Mouse (Mus musculus) hindbrain, embryonic 11.5 days (tissue): ENCODE measurements at regions not wholly inside any gene's neighbourhood (a gene's known extent, or its start where the extent isn't known, plus 50 kb on each side); places are given as distances from the start of the nearest gene placed in this dataset.

Experiments used
- ATAC-seq: fragments of 200-750 bp; cut with Nextera tagmentation; 2 replicates; pipeline ENCODE4 v1.8.0; 2017; ENCODE audit warnings: mild to moderate bottlenecking, moderate TSS enrichment, moderate library complexity; ENCODE audit not compliant: low FRiP score
- DNase-seq: peaks from one replicate; pipeline ENCODE4 v3.0.0-alpha.2; 2015; ENCODE audit warnings: low spot score
- H3K27ac ChIP-seq: fragments of 300-500 bp; sonication (generic); 2 replicates; pipeline ENCODE4 v1.5.1; 2014; ENCODE audit warnings: mild to moderate bottlenecking, low read depth, low read length
- H3K27me3 ChIP-seq: fragments of 300-500 bp; sonication (generic); 2 replicates; pipeline ENCODE4 v1.6.1; 2014; ENCODE audit warnings: mild to moderate bottlenecking, low read length, moderate library complexity, mixed read lengths; ENCODE audit not compliant: control insufficient read depth, insufficient read depth
- H3K36me3 ChIP-seq: fragments of 300-500 bp; sonication (generic); 2 replicates; pipeline ENCODE4 v1.6.1; 2014; ENCODE audit warnings: mild to moderate bottlenecking, low read length, moderate library complexity, mixed read lengths; ENCODE audit not compliant: control insufficient read depth, insufficient read depth
- H3K4me1 ChIP-seq: fragments of 300-500 bp; sonication (generic); replicated peaks from 2 replicates; pipeline ENCODE4 v1.6.1; 2014; ENCODE audit warnings: low read length, mixed read lengths; ENCODE audit not compliant: control insufficient read depth, insufficient read depth
- H3K4me2 ChIP-seq: fragments of 300-500 bp; sonication (generic); replicated peaks from 2 replicates; pipeline ENCODE4 v1.6.1; 2014; ENCODE audit warnings: mild to moderate bottlenecking, low read depth, low read length
- H3K4me3 ChIP-seq: fragments of 300-500 bp; sonication (generic); 2 replicates; pipeline ENCODE4 v1.5.1; 2014; ENCODE audit warnings: low read depth, low read length
- H3K9ac ChIP-seq: fragments of 300-500 bp; sonication (generic); 2 replicates; pipeline ENCODE4 v1.6.1; 2014; ENCODE audit warnings: low read depth, low read length
- H3K9me3 ChIP-seq: fragments of 300-500 bp; sonication (generic); 2 replicates; pipeline ENCODE4 v1.6.1; 2016; ENCODE audit warnings: low read length; ENCODE audit not compliant: control insufficient read depth
- WGBS: fragments of 180-500 bp; shearing (Covaris S2); extraction: QIAGEN DNeasy Blood & Tissue Kit; methylation state at CpG from one replicate; pipeline ENCODE4 v1.1.7; 2014; 5-methylcytosine and 5-hydroxymethylcytosine counted together

DNA sequence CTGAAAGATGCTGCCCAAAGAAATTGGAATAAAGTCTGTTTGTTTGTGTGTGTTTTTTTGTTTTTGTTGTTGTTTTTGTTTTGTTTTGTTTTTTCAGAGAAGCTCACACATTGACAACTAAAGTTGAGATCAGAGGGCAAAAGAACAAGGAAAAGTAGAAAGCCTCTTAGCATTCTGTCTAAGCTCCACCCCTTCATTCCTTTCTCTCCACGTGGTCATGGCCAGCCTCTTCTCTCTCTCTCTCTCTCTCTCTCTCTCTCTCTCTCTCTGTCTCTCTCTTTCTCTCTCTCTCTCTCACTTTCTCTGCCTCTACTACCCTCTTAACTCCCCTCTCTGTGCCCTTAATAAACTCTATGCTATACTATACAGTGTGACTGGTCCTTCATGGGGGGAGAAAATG lies 327.7 kb downstream of the Tmem182 start:
- Histone ChIP-seq H3K27ac (no peak overlapping the region), H3K27me3 (no peaks in the 10 kb centered on the region), H3K4me3 (no peak overlapping the region), H3K9me3 (no peaks in the 10 kb centered on the region), H3K9ac (no peak overlapping the region), H3K36me3 (no peaks in the 10 kb centered on the region), H3K4me1 (no peaks in the 10 kb centered on the region), H3K4me2 (no peak overlapping the region)
- DNase-seq (no peak), ATAC-seq (no peak)
- WGBS, result 17% methylated on average over 1 of the region's 1 CpGs

GRCm38 (mm10) chr1:41133946-41134345 lies 328.5 kb downstream of the Tmem182 start:
- Histone ChIP-seq H3K4me3 (no peak overlapping the region), H3K4me2 (no peak overlapping the region), H3K4me1 (no peaks in the 10 kb centered on the region), H3K9ac (no peak overlapping the region), H3K36me3 (no peaks in the 10 kb centered on the region), H3K9me3 (no peaks in the 10 kb centered on the region), H3K27ac (no peak overlapping the region), H3K27me3 (no peaks in the 10 kb centered on the region)
- DNase-seq, result no peak
- WGBS, result 72% methylated on average over 8 of the region's 8 CpGs
- ATAC-seq, result no peak

DNA sequence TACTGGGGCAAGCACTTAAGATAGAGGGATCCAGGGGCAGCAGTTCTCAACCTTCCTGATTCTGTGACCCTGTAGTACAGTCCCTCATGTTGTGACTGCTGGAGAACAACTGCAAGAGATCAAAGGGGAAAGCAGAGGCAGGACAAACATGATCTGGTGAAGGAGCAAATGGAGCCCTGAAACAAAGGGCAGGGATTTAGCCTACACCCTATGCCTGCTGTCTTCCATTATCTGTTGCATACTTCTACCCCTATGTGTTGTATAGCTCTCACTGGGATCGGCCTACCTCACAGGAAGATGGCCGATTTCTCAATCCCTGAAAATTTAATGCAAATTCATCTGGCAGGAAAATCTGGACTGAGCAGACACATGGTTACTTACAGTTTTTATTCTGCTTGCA lies 334.3 kb downstream of the Tmem182 start:
- ATAC-seq, result no peak
- Histone ChIP-seq H3K27me3 (no peaks in the 10 kb centered on the region), H3K9ac (no peak overlapping the region), H3K4me1 (no peaks in the 10 kb centered on the region), H3K4me3 (no peak overlapping the region), H3K9me3 (no peaks in the 10 kb centered on the region), H3K4me2 (no peak overlapping the region), H3K36me3 (no peaks in the 10 kb centered on the region), H3K27ac (no peak overlapping the region)
- WGBS, result 71% methylated on average over 2 of the region's 2 CpGs
- DNase-seq, result peak; percentile 4

- 19% methylated on average over 1 of the region's 1 CpGs for WGBS
- peak; percentile 91 for ATAC-seq
- Histone ChIP-seq H3K4me3 (no peak overlapping the region), H3K27ac (peak overlapping the region; percentile 65), H3K9me3 (no peaks in the 10 kb centered on the region), H3K4me2 (no peak overlapping the region), H3K36me3 (no peaks in the 10 kb centered on the region), H3K4me1 (no peaks in the 10 kb centered on the region), H3K9ac (no peak overlapping the region), H3K27me3 (no peaks in the 10 kb centered on the region)
- DNase-seq, result peak; percentile 51
Observed at GRCm38 (mm10) chr1:41140542-41140941, 335.1 kb downstream of the Tmem182 start.

DNA sequence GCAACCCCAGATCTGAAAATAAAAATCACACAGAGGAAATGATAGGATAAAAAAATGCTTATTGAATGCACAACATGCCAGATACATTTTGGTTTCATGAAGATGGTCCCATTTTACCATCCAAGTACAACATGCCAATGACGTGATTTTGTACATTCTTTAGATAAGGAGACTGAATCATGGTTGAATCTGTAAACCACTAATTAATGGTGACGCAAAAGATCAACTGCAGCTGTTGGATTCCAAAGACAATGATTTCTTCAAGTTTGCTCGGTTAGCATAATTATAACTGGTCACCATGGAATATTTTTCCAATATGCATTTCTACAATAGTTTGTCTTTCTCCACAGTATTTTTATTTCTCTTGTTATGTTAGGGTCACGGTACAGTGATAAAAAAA lies 336.6 kb downstream of the Tmem182 start:
- 90% methylated on average over 4 of the region's 4 CpGs for WGBS
- Histone ChIP-seq H3K4me3 (no peak overlapping the region), H3K4me2 (no peak overlapping the region), H3K36me3 (no peaks in the 10 kb centered on the region), H3K9ac (no peak overlapping the region), H3K27me3 (no peaks in the 10 kb centered on the region), H3K9me3 (no peaks in the 10 kb centered on the region), H3K4me1 (no peaks in the 10 kb centered on the region), H3K27ac (no peak overlapping the region)
- ATAC-seq (no peak), DNase-seq (no peak)

GRCm38 (mm10) chr1:41152516-41152915 lies 347.1 kb downstream of the Tmem182 start:
- no peaks in the 10 kb centered on the region for H3K36me3 ChIP-seq
- no peak overlapping the region for H3K4me2 ChIP-seq
- H3K9ac ChIP-seq, result no peak overlapping the region
- DNase-seq, result peak; percentile 68
- no peak overlapping the region for H3K4me3 ChIP-seq
- 48% methylated on average over 1 of the region's 1 CpGs for WGBS
- no peaks in the 10 kb centered on the region; the same call in 1 of the 2 replicates for H3K4me1 ChIP-seq
- H3K9me3 ChIP-seq, result no peaks in the 10 kb centered on the region
- H3K27ac ChIP-seq, result 0 out of 2 replicates have a peak overlapping the region, but pooled peaks have one; percentile 47
- ATAC-seq, result peak; percentile 65
- H3K27me3 ChIP-seq, result no peaks in the 10 kb centered on the region

DNA sequence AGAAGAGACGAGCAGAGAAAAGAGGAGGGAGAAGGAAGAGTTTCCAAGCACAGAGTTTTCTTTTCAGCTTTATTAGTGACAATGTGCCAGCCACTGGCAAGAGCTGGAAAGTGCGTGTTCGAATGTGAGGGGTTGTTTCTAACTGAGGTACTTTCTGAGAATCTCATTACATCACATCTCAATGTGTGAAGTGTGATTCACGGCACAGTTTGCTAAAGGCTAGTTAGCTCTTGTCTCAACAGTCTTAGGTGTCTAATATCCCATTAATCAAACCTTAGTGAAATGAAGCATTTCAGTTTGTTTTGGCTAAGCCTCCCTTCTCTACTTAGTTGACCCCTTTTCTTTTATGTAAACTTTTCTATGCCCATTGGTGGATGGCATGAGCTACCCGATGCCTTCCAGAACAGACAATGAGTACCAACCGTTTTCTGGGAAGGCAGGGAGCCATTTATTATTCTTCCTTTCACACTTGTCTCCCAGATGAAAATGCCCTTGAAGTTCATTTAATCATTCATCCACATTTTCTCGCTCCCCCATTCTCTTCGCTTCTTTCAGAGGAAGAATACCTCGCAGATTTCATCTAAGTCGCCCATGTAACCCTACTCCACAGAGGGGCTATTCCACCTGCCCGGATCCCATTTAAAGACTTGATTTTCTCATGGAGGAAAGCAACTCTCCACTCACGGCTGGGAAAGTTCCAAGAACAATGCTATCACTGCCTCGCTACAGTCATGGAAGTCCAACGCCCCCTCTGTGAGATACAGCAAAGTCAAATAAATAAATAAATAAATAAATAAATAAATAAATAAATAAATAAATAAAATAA lies 348.0 kb downstream of the Tmem182 start:
- ATAC-seq (peak; percentile 20; the same call in 1 of the 2 replicates), DNase-seq (peak; percentile 27)
- peak overlapping the region; percentile 47; the same call in 1 of the 2 replicates for H3K27ac ChIP-seq

DNA sequence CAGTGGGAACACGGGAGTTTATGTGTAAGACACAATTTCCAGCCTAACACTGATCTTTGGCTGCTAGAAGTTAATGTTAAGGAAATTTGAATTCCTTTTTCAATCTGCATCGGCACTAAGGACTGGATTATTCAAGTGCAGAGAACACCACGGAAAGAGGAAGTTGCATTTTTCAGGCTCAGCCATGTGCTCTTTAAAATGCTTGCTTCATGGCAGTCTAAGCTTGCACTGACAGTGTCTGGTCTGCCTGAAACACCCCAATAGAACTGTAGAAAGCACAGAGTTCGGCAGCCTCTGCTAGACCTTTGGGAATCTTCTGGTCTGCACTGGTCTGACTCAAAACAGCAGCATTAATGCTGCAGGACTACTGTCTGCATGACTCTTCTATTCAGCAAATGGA lies 348.8 kb downstream of the Tmem182 start:
- 59% methylated on average over 4 of the region's 4 CpGs for WGBS
- Histone ChIP-seq H3K9me3 (no peaks in the 10 kb centered on the region), H3K27ac (no peak overlapping the region), H3K4me2 (no peak overlapping the region), H3K4me3 (no peak overlapping the region), H3K9ac (no peak overlapping the region), H3K4me1 (peaks cover 5% of the 10 kb centered on the region; the same call in 1 of the 2 replicates), H3K27me3 (no peaks in the 10 kb centered on the region), H3K36me3 (no peaks in the 10 kb centered on the region)
- DNase-seq, result peak; percentile 9
- no peak for ATAC-seq

More for the DNA sequence above, 348.0 kb downstream of the Tmem182 start:
- H3K4me2 ChIP-seq, result no peak overlapping the region
- H3K4me3 ChIP-seq, result no peak overlapping the region
- 46% methylated on average over 14 of the region's 14 CpGs for WGBS
- no peaks in the 10 kb centered on the region for H3K27me3 ChIP-seq
- no peak overlapping the region for H3K9ac ChIP-seq
- peaks cover 5% of the 10 kb centered on the region; the same call in 1 of the 2 replicates for H3K4me1 ChIP-seq
- H3K36me3 ChIP-seq, result no peaks in the 10 kb centered on the region
- no peaks in the 10 kb centered on the region for H3K9me3 ChIP-seq

DNA sequence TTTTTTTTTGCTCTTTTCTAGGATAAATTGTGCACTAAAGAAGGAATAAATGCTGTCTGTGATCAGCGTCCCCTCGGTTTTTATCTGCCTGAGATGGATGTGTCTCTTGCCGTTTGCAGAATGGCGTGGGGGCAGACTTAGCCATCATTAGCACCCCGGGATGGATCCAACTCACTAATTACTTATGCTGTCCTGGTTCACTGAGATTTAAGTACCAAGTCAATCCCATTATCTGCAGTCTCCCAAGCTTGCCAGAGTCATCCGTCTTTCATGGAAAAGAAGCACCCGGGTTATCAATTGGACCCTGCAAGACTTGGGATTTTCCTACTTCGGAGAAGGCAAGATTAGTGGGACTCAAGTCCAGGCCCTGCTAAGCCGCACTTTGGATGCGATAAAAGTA lies 351.5 kb downstream of the Tmem182 start:
- ATAC-seq, result 0 out of 2 replicates have a peak, but pooled peaks have one; percentile 22
- H3K4me1 ChIP-seq, result peaks cover 5% of the 10 kb centered on the region; the same call in 1 of the 2 replicates
- no peaks in the 10 kb centered on the region for H3K9me3 ChIP-seq
- H3K27me3 ChIP-seq, result no peaks in the 10 kb centered on the region
- H3K27ac ChIP-seq, result peak overlapping the region; percentile 67
- 48% methylated on average over 10 of the region's 10 CpGs for WGBS
- H3K9ac ChIP-seq, result no peak overlapping the region
- H3K4me3 ChIP-seq, result no peak overlapping the region
- no peaks in the 10 kb centered on the region for H3K36me3 ChIP-seq
- peak; percentile 19 for DNase-seq
- no peak overlapping the region for H3K4me2 ChIP-seq
